Mouse (Mus musculus) cortical plate, adult 2 months (tissue): ENCODE measurements around the gene Ripk4.

ENCODE experiments used
- CTCF ChIP-seq: fragments of 200-500 bp; IDR thresholded peaks from 2 replicates; pipeline ENCODE4 v1.5.1; 2011; ENCODE audit warnings: mild to moderate bottlenecking, control low read depth, low read length; ENCODE audit not compliant: insufficient read depth; ENCODE audit errors: extremely low read depth
- POLR2A ChIP-seq: fragments of 200-500 bp; IDR thresholded peaks from 2 replicates; pipeline ENCODE4 v1.6.1; 2011; ENCODE audit warnings: mild to moderate bottlenecking, low read length, control low read depth; ENCODE audit not compliant: insufficient read depth; ENCODE audit errors: extremely low read depth

DNA sequence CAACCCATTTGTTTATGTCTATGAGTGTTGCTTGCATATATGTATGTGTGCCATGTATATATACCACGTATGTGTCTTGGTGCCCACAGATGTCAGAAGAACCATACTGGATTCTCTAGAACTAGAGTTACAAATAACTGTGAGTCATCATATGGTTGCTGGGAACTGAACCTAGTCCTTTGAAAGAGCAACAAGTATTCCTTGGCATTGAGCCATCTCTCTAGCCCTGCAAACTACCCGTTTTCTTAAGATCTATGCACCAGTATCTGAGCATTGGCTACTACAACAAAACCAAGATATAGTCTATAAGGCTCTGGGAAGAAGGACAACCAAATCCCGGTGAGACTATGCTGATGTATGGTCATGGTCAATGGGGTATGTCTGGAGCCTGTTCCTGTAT, 33.6 kb upstream of the Ripk4 start:
- TF ChIP-seq CTCF (no peak), POLR2A (no peak)
